Mouse (Mus musculus) ZHBTc4 (cell line): ENCODE data around the gene Mad1l1.
A peak's percentile ranks its signal among the peaks of the same experiment; 100 is the strongest.

Source experiments
- DNase-seq: peaks from one replicate; pipeline ENCODE4 v3.0.0-alpha.2; 2011; ENCODE audit warnings: low read depth, low spot score

The Mad1l1 gene

GRCm38 (mm10) chr5:140261313-140261712 is 60.0 kb downstream of the Mad1l1 start:
- no peak for DNase-seq

- no peak for DNase-seq
Measured at GRCm38 (mm10) chr5:140258633-140259032, 62.7 kb downstream of the Mad1l1 start.

DNA sequence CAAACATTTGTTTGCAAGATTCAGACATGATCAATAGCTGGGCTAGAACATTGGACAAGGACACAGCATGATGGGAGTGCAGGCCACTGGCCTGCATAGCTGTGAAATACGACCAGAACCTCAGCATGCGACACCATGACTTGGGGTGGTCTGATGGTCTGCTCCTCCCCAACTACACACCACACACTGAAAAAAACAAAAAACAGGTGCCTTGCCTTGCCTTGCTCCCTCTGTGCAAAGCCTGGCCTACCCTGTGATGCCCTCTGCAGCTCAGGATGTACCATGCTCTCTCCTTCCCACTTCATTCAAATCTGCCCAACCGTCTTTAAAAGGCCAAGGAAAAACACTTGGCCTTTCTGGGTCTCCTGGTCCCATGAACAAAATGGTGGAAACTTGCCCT is 63.3 kb downstream of the Mad1l1 start:
- DNase-seq, result no peak

DNA sequence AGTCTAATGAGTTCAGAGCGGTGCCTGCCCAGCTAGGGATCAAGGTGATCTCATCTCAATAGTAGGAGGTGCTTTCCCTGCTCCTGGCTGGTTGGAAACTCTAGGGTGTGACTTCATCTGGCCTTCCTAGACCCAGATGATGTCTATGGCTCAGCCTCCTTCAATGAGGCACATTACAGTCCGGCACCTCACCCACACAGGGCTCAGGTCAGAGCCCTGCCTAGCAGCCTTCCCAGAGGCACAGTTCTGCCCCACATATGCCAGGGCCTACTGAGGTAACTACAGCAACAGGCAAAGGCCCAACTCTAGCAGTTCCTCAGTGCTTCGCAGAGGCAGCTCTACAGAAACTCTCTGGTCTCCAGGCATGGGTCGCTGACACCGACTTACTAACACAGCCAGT is 63.9 kb downstream of the Mad1l1 start:
- DNase-seq, result no peak

DNA sequence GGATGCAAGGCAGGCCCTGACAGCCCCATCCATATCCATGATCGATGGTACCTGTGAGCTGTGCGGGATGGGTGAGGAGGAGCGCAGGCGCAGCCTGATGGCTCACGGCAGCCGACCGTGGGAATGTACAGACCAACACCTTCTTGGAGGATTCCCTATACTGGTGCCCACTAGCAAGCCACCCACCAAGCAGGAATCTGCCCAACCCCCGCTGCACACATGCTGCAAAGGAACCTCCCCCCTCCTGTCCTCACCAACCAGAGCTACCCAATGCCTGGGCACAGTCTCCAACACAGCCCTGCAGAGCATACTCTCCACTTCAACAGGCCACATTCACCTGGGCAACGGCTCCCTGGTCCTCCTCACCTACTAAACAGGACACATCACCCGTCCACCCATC is 64.7 kb downstream of the Mad1l1 start:
- no peak for DNase-seq

DNA sequence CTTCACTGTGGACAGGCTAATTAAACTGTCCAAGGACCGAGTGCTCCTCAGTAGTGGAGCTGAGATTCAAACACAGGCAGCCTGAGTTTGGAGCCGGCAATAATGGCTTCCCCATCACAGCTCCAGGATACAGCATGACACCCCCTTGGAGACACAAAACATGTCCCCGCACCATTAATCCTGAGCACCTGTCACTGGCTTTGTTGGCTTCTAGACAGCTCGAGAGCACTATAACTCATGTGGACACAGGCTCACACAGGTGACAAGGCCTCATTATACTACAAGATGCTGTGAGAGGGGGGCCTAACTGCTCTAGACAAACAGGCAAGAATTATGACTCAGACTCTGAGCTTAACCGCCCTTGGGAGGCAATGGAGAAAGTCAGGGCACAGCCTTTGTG is 66.1 kb downstream of the Mad1l1 start:
- DNase-seq, result no peak

DNA sequence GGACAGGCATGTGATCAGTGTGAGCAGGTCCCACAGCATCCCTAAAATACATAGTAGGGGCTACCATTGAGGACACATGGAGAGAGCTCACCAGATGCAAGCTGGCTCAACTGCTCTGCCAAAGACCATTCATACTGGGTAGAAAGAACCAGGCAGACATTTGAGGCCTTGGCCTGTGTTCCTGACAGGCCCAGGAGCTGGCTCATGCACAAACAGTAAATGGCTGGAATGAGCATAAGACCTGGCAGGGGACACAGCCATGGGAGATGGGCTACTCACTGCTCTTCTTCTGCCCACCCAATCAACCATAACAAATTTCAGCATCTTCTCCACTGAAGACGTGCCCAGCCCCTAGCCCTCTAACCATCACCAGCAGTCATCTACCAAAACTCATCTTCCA is 66.7 kb downstream of the Mad1l1 start:
- no peak for DNase-seq

- no peak for DNase-seq
Measured at GRCm38 (mm10) chr5:140251989-140252388, 69.4 kb downstream of the Mad1l1 start.

DNA sequence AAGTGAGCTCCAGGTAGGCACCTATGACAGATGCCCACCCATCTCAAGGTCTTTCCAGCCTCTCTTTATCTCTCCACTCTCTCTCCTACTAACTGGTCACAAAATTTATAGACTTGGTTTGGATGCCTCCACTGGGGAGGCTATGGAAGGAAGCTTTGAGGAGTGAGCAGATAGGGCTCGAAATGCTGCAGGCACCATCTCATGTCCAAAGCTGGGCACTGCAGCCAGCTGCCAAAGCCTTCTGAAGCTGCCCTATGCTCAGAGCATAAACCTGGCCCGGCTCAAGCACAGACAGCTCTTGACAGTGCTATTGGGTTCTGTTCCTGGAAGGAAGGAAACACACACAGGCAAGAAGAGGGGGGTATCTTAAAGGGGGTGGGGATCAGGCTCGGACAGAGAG is 71.0 kb downstream of the Mad1l1 start:
- no peak for DNase-seq

GRCm38 (mm10) chr5:140249359-140250062 is 71.8 kb downstream of the Mad1l1 start:
- no peak for DNase-seq

DNA sequence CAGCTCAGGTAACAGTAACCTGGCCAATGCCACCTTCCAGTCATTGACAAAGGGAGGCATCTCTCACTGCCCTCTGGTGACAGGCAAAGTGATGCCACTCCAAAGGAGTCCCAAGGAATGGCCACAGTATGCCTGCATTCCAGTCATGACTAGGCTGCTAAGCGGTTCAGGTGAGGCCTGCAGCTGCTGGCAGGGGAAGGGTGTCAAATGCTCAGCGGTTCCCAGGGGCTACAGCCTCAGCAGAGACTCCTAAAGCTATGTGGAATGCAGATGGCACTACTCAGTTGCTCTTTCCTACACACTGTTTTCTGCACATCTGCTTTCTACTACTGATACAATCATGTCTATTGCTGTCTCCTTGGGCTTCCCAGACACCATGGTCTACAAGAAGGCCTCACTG is 73.3 kb downstream of the Mad1l1 start:
- no peak for DNase-seq

GRCm38 (mm10) chr5:140240235-140240634 is 81.1 kb downstream of the Mad1l1 start:
- DNase-seq, result no peak

GRCm38 (mm10) chr5:140238880-140239279 is 82.5 kb downstream of the Mad1l1 start:
- no peak for DNase-seq

DNA sequence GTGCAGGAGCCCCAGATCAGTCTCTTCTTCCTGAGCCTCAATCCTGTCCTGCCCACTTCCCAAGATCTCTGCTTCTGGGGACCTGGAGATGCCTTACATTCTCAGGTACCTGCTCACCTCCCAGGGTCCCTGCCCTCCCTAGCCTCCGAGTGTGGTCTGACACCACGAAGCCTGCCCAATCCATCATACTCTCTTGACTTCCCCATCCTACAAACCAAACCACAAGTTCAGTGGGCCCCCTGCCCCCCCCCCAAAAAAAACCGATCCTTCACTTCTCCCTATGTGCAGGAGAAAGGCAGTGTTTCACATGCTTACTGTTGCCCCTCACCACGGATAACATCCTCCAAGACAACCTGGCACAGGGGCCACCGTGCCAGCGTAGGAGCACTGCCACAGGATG is 90.5 kb downstream of the Mad1l1 start:
- DNase-seq, result no peak

- DNase-seq, result no peak
Measured at GRCm38 (mm10) chr5:140228306-140228705, 93.0 kb downstream of the Mad1l1 start.

- DNase-seq, result no peak
Measured at GRCm38 (mm10) chr5:140226871-140227270, 94.5 kb downstream of the Mad1l1 start.

- no peak for DNase-seq
Measured at GRCm38 (mm10) chr5:140225881-140226280, 95.5 kb downstream of the Mad1l1 start.

GRCm38 (mm10) chr5:140225103-140225502 is 96.2 kb downstream of the Mad1l1 start:
- DNase-seq, result no peak

- DNase-seq, result no peak
Measured at GRCm38 (mm10) chr5:140223070-140224053, 98.0 kb downstream of the Mad1l1 start.

- no peak for DNase-seq
Measured at GRCm38 (mm10) chr5:140221016-140221650, 100.2 kb downstream of the Mad1l1 start.

- no peak for DNase-seq
Measured at GRCm38 (mm10) chr5:140219252-140219651, 102.1 kb downstream of the Mad1l1 start.

- DNase-seq, result peak; percentile 89
Measured at GRCm38 (mm10) chr5:140217900-140218299, 103.5 kb downstream of the Mad1l1 start.
